Mouse (Mus musculus): Measurements from ENCODE around the gene Cd44. TPM values are rescaled to one million over a fixed set of nuclear protein-coding genes. Genes with fewer than 3 reads are reported as not detected.

Gene Cd44
- polyA plus RNA-seq, 1 experiment from 2014 or later: 4.0 TPM

DNA sequence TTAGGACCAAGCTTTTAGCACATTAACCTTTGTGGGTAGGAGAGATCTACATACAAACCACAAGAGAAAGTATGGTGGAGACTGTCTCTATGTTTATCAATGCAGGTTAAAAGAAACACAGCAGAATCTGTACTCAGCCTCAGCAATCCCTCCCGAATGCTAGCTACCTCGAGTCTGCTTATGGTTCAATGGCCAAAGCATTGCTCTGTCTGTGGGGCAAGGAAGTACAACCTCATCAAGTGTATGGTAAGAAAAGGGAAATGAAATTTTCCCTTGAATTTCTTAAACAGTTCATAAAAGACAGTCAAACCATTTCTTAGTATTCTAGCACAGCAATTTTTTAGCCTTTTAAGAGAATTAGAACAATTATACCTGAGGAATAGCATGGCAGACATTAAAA, 109.8 kb downstream of the Cd44 start:
- no peaks in the 10 kb centered on the region for H3K9me3 ChIP-seq (replicated peaks; ENCODE audit: control insufficient read depth, low read length)
- no peak for ATAC-seq (replicated peaks; ENCODE audit: insufficient number of reproducible peaks, low FRiP score, low TSS enrichment, low read depth)
- H3K9ac ChIP-seq (replicated peaks; ENCODE audit: low read length): no peak overlapping the region
- no peaks in the 10 kb centered on the region for H3K27me3 ChIP-seq (ENCODE audit: control insufficient read depth, insufficient read depth, low read length)
- 89% methylated on average over 2 of the region's 2 CpGs for WGBS
- no peak for DNase-seq (ENCODE audit: low spot score)
- no peaks in the 10 kb centered on the region for H3K36me3 ChIP-seq (replicated peaks; ENCODE audit: control insufficient read depth, insufficient read depth, low read depth, low read length)
- H3K4me2 ChIP-seq (ENCODE audit: low read depth, low read length): no peak overlapping the region
- no peak overlapping the region for H3K4me3 ChIP-seq (ENCODE audit: low read depth, low read length)
- H3K27ac ChIP-seq (replicated peaks; ENCODE audit: low read depth, low read length): no peak overlapping the region
- H3K4me1 ChIP-seq (ENCODE audit: control insufficient read depth, insufficient read depth, low read length): no peaks in the 10 kb centered on the region

DNA sequence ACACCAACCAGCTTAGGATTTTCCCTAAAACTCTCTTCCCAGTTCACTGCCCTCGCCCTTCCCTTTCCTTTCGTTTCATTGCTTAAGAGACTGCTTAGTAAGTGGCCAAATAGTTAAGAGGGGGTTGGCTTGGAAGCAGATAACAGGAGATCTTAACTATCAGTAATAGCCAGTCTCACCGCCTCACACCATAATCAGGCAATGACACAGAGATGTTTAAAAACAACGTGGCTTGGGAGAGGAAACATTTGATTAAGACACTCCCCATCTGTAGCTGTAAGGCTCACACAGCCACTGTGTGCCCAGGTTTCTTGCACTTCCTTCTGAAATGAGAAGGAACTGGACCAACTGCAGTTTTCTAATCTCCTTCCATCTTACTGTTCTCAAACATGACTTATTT, 115.8 kb downstream of the Cd44 start:
- no peak overlapping the region for H3K9ac ChIP-seq (replicated peaks; ENCODE audit: low read length)
- no peak for DNase-seq (ENCODE audit: low spot score)
- H3K4me3 ChIP-seq (ENCODE audit: low read depth, low read length): no peak overlapping the region
- ATAC-seq (replicated peaks; ENCODE audit: insufficient number of reproducible peaks, low FRiP score, low TSS enrichment, low read depth): no peak
- H3K27me3 ChIP-seq (ENCODE audit: control insufficient read depth, insufficient read depth, low read length): no peaks in the 10 kb centered on the region
- H3K27ac ChIP-seq (replicated peaks; ENCODE audit: low read depth, low read length): no peak overlapping the region
- no peaks in the 10 kb centered on the region for H3K9me3 ChIP-seq (replicated peaks; ENCODE audit: control insufficient read depth, low read length)
- H3K36me3 ChIP-seq (replicated peaks; ENCODE audit: control insufficient read depth, insufficient read depth, low read depth, low read length): no peaks in the 10 kb centered on the region
- no peak overlapping the region for H3K4me2 ChIP-seq (ENCODE audit: low read depth, low read length)
- WGBS: 85% methylated on average over 4 of the region's 4 CpGs
- no peaks in the 10 kb centered on the region for H3K4me1 ChIP-seq (ENCODE audit: control insufficient read depth, insufficient read depth, low read length)

DNA sequence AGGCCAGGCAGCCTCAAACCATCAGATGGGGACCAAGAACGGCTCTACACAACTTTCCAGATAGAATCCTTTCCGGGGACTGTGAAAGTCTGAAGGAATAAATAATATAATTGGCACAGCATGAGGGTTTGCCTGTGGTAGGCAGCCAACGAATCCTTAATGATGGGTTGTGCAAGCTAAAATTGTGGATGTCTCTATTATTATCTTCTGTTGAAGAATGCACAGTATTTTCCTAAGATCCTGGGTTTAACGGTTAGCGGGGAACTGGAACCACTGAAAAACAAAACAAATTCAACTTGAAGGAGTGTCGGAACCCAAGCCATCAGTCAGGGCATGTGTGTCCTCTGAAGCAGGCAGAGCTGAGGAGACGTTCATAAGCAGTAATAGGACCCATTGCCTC, 118.7 kb downstream of the Cd44 start:
- Histone ChIP-seq H3K4me3 (ENCODE audit: low read depth, low read length) (no peak overlapping the region), H3K27me3 (ENCODE audit: control insufficient read depth, insufficient read depth, low read length) (no peaks in the 10 kb centered on the region), H3K4me1 (ENCODE audit: control insufficient read depth, insufficient read depth, low read length) (no peaks in the 10 kb centered on the region), H3K27ac (replicated peaks; ENCODE audit: low read depth, low read length) (no peak overlapping the region), H3K9me3 (replicated peaks; ENCODE audit: control insufficient read depth, low read length) (no peaks in the 10 kb centered on the region), H3K9ac (replicated peaks; ENCODE audit: low read length) (no peak overlapping the region), H3K4me2 (ENCODE audit: low read depth, low read length) (no peak overlapping the region), H3K36me3 (replicated peaks; ENCODE audit: control insufficient read depth, insufficient read depth, low read depth, low read length) (no peaks in the 10 kb centered on the region)
- WGBS: 81% methylated on average over 7 of the region's 7 CpGs
- DNase-seq (ENCODE audit: low spot score) (no peak), ATAC-seq (replicated peaks; ENCODE audit: insufficient number of reproducible peaks, low FRiP score, low TSS enrichment, low read depth) (no peak)

- Histone ChIP-seq H3K27ac (replicated peaks; ENCODE audit: low read depth, low read length) (no peak overlapping the region), H3K36me3 (replicated peaks; ENCODE audit: control insufficient read depth, insufficient read depth, low read depth, low read length) (no peaks in the 10 kb centered on the region), H3K4me2 (ENCODE audit: low read depth, low read length) (no peak overlapping the region), H3K9ac (replicated peaks; ENCODE audit: low read length) (no peak overlapping the region), H3K27me3 (ENCODE audit: control insufficient read depth, insufficient read depth, low read length) (no peaks in the 10 kb centered on the region), H3K9me3 (replicated peaks; ENCODE audit: control insufficient read depth, low read length) (no peaks in the 10 kb centered on the region), H3K4me1 (ENCODE audit: control insufficient read depth, insufficient read depth, low read length) (no peaks in the 10 kb centered on the region), H3K4me3 (ENCODE audit: low read depth, low read length) (no peak overlapping the region)
- ATAC-seq (replicated peaks; ENCODE audit: insufficient number of reproducible peaks, low FRiP score, low TSS enrichment, low read depth): no peak
- 89% methylated on average over 3 of the region's 3 CpGs for WGBS
- no peak for DNase-seq (ENCODE audit: low spot score)
These were observed 123.3 kb downstream of the Cd44 start for GRCm38 (mm10) chr2:102778208-102778607.

DNA sequence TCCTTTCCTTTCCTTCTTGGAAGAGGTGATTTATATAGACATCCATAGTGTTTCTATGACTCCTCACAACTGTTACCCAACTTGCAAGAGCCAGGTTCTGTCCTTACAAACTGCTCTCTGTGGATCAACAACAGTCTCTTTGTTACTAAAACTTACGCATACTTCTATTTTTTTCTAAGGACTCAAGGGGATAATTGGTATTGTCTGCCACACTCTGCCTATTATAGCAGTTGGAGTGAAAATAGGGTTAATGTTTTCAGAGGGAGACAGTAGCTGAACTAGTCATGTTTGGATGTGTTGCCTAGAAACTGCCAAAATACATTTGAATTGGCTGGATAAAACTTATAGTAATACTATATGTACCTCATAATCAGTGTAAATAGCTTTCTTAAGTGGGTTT, 125.9 kb downstream of the Cd44 start:
- no peak overlapping the region for H3K4me2 ChIP-seq (ENCODE audit: low read depth, low read length)
- H3K27me3 ChIP-seq (ENCODE audit: control insufficient read depth, insufficient read depth, low read length): no peaks in the 10 kb centered on the region
- no peak overlapping the region for H3K4me3 ChIP-seq (ENCODE audit: low read depth, low read length)
- H3K27ac ChIP-seq (replicated peaks; ENCODE audit: low read depth, low read length): no peak overlapping the region
- WGBS: 39% methylated on average over 1 of the region's 1 CpGs
- H3K9ac ChIP-seq (replicated peaks; ENCODE audit: low read length): no peak overlapping the region
- no peaks in the 10 kb centered on the region for H3K4me1 ChIP-seq (ENCODE audit: control insufficient read depth, insufficient read depth, low read length)
- no peaks in the 10 kb centered on the region for H3K9me3 ChIP-seq (replicated peaks; ENCODE audit: control insufficient read depth, low read length)
- H3K36me3 ChIP-seq (replicated peaks; ENCODE audit: control insufficient read depth, insufficient read depth, low read depth, low read length): no peaks in the 10 kb centered on the region
- no peak for DNase-seq (ENCODE audit: low spot score)
- no peak for ATAC-seq (replicated peaks; ENCODE audit: insufficient number of reproducible peaks, low FRiP score, low TSS enrichment, low read depth)

DNA sequence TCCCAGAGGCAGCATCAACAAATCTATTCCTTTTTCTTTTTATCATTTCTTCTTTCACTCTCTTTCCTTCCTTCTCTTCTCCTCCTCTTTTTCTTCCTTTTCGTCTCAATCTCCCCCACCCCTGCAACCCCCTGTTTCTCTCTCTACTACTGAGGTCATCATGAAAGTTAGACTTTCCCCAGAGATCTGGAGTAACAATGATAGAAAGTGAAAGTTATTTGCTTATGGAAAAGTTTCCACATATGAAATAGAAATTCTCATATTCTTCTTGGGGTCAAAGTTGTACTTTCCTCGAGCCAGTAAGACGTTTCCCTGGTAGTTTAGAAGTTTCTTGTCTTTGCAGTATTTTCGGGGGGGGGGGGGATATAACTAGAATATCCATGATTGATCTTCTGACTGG, 126.8 kb downstream of the Cd44 start:
- Histone ChIP-seq H3K27me3 (ENCODE audit: control insufficient read depth, insufficient read depth, low read length) (no peaks in the 10 kb centered on the region), H3K9me3 (replicated peaks; ENCODE audit: control insufficient read depth, low read length) (no peaks in the 10 kb centered on the region), H3K4me2 (ENCODE audit: low read depth, low read length) (no peak overlapping the region), H3K9ac (replicated peaks; ENCODE audit: low read length) (no peak overlapping the region), H3K4me3 (ENCODE audit: low read depth, low read length) (no peak overlapping the region), H3K27ac (replicated peaks; ENCODE audit: low read depth, low read length) (no peak overlapping the region), H3K4me1 (ENCODE audit: control insufficient read depth, insufficient read depth, low read length) (no peaks in the 10 kb centered on the region), H3K36me3 (replicated peaks; ENCODE audit: control insufficient read depth, insufficient read depth, low read depth, low read length) (no peaks in the 10 kb centered on the region)
- 84% methylated on average over 4 of the region's 4 CpGs for WGBS
- no peak for DNase-seq (ENCODE audit: low spot score)
- ATAC-seq (replicated peaks; ENCODE audit: insufficient number of reproducible peaks, low FRiP score, low TSS enrichment, low read depth): no peak

GRCm38 (mm10) chr2:102772276-102772675, 129.2 kb downstream of the Cd44 start:
- Histone ChIP-seq H3K4me2 (ENCODE audit: low read depth, low read length) (no peak overlapping the region), H3K9me3 (replicated peaks; ENCODE audit: control insufficient read depth, low read length) (no peaks in the 10 kb centered on the region), H3K27me3 (ENCODE audit: control insufficient read depth, insufficient read depth, low read length) (no peaks in the 10 kb centered on the region), H3K4me3 (ENCODE audit: low read depth, low read length) (no peak overlapping the region), H3K9ac (replicated peaks; ENCODE audit: low read length) (no peak overlapping the region), H3K36me3 (replicated peaks; ENCODE audit: control insufficient read depth, insufficient read depth, low read depth, low read length) (no peaks in the 10 kb centered on the region), H3K27ac (replicated peaks; ENCODE audit: low read depth, low read length) (no peak overlapping the region), H3K4me1 (ENCODE audit: control insufficient read depth, insufficient read depth, low read length) (no peaks in the 10 kb centered on the region)
- DNase-seq (ENCODE audit: low spot score) (no peak), ATAC-seq (replicated peaks; ENCODE audit: insufficient number of reproducible peaks, low FRiP score, low TSS enrichment, low read depth) (no peak)
- WGBS: 95% methylated on average over 5 of the region's 5 CpGs

- H3K36me3 ChIP-seq (replicated peaks; ENCODE audit: control insufficient read depth, insufficient read depth, low read depth, low read length): no peaks in the 10 kb centered on the region
- no peak overlapping the region for H3K4me2 ChIP-seq (ENCODE audit: low read depth, low read length)
- H3K9ac ChIP-seq (replicated peaks; ENCODE audit: low read length): no peak overlapping the region
- no peaks in the 10 kb centered on the region for H3K9me3 ChIP-seq (replicated peaks; ENCODE audit: control insufficient read depth, low read length)
- 89% methylated on average over 1 of the region's 1 CpGs for WGBS
- H3K4me3 ChIP-seq (ENCODE audit: low read depth, low read length): no peak overlapping the region
- DNase-seq (ENCODE audit: low spot score) (no peak), ATAC-seq (replicated peaks; ENCODE audit: insufficient number of reproducible peaks, low FRiP score, low TSS enrichment, low read depth) (no peak)
- H3K4me1 ChIP-seq (ENCODE audit: control insufficient read depth, insufficient read depth, low read length): no peaks in the 10 kb centered on the region
- H3K27me3 ChIP-seq (ENCODE audit: control insufficient read depth, insufficient read depth, low read length): no peaks in the 10 kb centered on the region
- no peak overlapping the region for H3K27ac ChIP-seq (replicated peaks; ENCODE audit: low read depth, low read length)
These were observed 130.2 kb downstream of the Cd44 start for GRCm38 (mm10) chr2:102771304-102771703.
